Mouse (Mus musculus): ENCODE data around the gene Ddx39b. TPM values are rescaled to one million over a fixed set of nuclear protein-coding genes. Genes with fewer than 3 reads are reported as not detected.

The Ddx39b gene
- polyA plus RNA-seq, 1 experiment from 2014 or later = 279 TPM

- Histone ChIP-seq H3K9ac (peak within 1 kb of the TSS; percentile 94), H3K9me3 (no peaks in the 10 kb centered on the region), H3K4me3 (peak within 1 kb of the TSS; percentile 74), H3K27ac (replicated peaks) (peak within 1 kb of the TSS; percentile 98), H3K4me1 (peaks cover 49% of the 10 kb centered on the region), H3K27me3 (replicated peaks) (no peaks in the 10 kb centered on the region), H3K36me3 (peaks cover 24% of the 10 kb centered on the region), H3K4me2 (peak within 1 kb of the TSS; percentile 91)
- under 1% methylated on average over 35 of the region's 35 CpGs for WGBS
- ATAC-seq (ENCODE audit: extremely low read depth, insufficient number of reproducible peaks, low FRiP score, low TSS enrichment) = peak; percentile 65
Observed at GRCm38 (mm10) chr17:35235614-35236389, 5.7 kb upstream of the Ddx39b start, which contains the start of gene Nfkbil1. Nfkbil1 (minus strand) TSS chr17:35235792.

DNA sequence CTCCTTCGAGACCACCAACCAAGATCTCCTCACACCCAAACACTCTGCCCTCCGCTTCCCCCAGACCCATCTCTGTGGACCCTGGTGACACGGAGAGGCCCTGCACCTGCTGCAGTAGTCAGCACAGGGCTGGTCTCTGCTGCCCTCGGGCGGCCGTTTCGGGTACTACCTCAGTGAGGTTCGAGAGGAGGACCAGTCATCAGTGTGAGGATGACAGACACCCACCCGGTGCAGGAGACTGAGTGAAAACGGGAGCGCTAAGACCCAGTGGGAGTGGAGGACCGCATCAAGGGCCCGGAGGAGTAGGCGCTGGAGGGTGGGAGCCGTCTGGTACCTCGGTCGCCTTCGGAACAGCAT lies 5.2 kb upstream of the Ddx39b start:
- Histone ChIP-seq H3K36me3 (peaks cover 18% of the 10 kb centered on the region), H3K4me1 (peaks cover 51% of the 10 kb centered on the region), H3K27me3 (replicated peaks) (no peaks in the 10 kb centered on the region), H3K27ac (replicated peaks) (peak overlapping the region; percentile 98), H3K9me3 (no peaks in the 10 kb centered on the region), H3K9ac (peak overlapping the region; percentile 94), H3K4me3 (peak overlapping the region; percentile 74), H3K4me2 (peak overlapping the region; percentile 91)
- 1% methylated on average over 18 of the region's 18 CpGs for WGBS
- peak; percentile 45 for ATAC-seq (ENCODE audit: extremely low read depth, insufficient number of reproducible peaks, low FRiP score, low TSS enrichment)

- Histone ChIP-seq H3K27ac (replicated peaks) (no peak overlapping the region), H3K27me3 (replicated peaks) (no peaks in the 10 kb centered on the region), H3K4me2 (no peak overlapping the region), H3K9me3 (no peaks in the 10 kb centered on the region), H3K36me3 (peaks cover 18% of the 10 kb centered on the region), H3K9ac (0 out of 2 replicates have a peak overlapping the region, but pooled peaks have one; percentile 45), H3K4me3 (no peak overlapping the region), H3K4me1 (peaks cover 47% of the 10 kb centered on the region)
- ATAC-seq (ENCODE audit: extremely low read depth, insufficient number of reproducible peaks, low FRiP score, low TSS enrichment) = no peak
- WGBS = 67% methylated on average over 9 of the region's 9 CpGs
Observed at GRCm38 (mm10) chr17:35236996-35237395, 4.5 kb upstream of the Ddx39b start.

DNA sequence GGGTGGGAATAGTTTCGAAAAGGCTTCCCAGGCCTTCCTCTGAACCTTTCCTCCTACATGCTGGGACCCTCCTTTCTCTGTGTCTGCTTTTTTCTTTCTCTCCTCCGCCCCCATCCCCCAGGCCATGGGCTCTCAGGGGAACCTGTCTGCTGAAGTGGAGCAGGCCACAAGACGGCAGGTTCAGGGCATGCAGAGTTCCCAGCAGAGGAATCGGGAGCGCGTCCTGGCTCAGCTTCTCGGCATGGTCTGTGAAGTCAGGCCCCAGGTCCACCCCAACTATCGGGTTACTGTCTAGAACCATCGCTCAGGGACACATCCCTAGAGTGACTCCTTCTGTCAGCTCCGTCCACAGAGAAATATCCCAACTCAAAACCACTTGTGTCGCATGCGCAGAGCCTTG lies 4.0 kb upstream of the Ddx39b start:
- peaks cover 42% of the 10 kb centered on the region for H3K4me1 ChIP-seq
- H3K4me2 ChIP-seq = no peak overlapping the region

DNA sequence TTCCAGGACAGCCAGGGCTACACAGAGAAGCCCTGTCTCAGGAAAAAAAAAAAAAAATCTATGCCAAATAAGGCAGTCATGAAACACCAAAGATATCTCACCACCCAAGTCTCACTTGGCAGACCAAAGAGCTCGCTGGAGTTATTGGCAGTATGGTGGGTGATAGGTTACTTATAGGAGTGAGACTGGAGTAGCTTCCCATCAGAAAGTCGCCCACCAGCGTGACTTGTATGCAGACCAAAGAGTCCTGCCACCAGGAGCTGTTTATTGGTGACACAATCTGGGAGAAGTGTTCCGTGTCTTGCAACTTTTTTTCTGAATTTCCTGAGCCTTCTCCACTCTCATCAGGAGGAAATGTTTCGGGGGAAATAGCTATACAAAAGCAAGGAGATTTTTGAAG lies 1.8 kb upstream of the Ddx39b start:
- no peaks in the 10 kb centered on the region for H3K9me3 ChIP-seq
- 70% methylated on average over 5 of the region's 5 CpGs for WGBS
- no peak overlapping the region for H3K4me3 ChIP-seq
- no peak overlapping the region for H3K4me2 ChIP-seq
- H3K36me3 ChIP-seq = peaks cover 22% of the 10 kb centered on the region
- H3K27me3 ChIP-seq (replicated peaks) = no peaks in the 10 kb centered on the region
- ATAC-seq (ENCODE audit: extremely low read depth, insufficient number of reproducible peaks, low FRiP score, low TSS enrichment) = no peak
- no peak overlapping the region for H3K9ac ChIP-seq
- no peak overlapping the region for H3K27ac ChIP-seq (replicated peaks)
- peaks cover 37% of the 10 kb centered on the region for H3K4me1 ChIP-seq

More for the DNA sequence above, 4.0 kb upstream of the Ddx39b start:
- Histone ChIP-seq H3K4me3 (no peak overlapping the region), H3K27me3 (replicated peaks) (no peaks in the 10 kb centered on the region), H3K36me3 (peaks cover 14% of the 10 kb centered on the region), H3K9ac (0 out of 2 replicates have a peak overlapping the region, but pooled peaks have one; percentile 45), H3K9me3 (no peaks in the 10 kb centered on the region), H3K27ac (replicated peaks) (no peak overlapping the region)
- ATAC-seq (ENCODE audit: extremely low read depth, insufficient number of reproducible peaks, low FRiP score, low TSS enrichment) = no peak
- WGBS = 79% methylated on average over 12 of the region's 12 CpGs

DNA sequence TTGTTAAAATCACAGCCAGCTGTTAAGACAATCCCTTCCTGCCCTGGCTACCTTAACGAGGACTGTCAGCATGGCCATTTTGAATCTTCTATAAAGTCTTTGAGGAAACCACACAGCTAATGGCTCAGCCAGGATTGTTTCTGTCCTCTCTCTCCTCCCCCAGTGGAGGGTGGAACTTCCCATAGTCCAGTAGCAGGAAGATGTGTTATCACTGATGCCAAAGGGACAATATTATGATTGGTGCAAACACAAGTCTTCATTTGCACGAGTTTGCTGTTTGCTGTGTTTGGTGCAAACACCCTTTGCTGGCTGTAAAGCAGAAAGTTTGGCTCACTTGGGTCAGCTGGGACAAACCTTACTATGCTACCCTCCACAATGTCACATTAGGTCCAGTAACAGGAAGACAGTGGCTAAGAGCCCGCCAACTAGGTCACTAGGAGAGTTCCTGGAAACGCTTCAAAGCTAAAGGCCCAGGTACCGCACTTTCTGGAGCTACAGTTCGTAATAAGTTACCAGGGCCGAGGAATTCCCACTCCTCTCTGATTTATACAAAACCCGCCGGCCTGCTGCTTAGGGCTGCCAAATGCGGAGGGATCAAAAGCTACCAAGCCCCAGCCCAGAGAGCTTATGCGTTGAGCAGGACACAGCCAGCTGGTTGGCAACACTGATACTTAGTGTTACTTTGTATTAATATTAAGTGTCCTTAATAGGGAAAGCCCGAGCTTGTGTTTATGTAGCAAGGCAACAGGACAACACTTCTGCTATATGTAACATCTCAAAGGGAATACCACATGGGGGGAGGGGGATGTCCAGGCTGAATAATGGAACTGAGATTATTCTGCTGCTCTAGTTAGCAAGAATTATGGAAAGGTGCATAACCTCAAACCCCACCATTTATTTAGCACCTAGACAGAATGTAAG lies 902 bp upstream of the Ddx39b start:
- WGBS = 30% methylated on average over 12 of the region's 12 CpGs
- Histone ChIP-seq H3K36me3 (peaks cover 31% of the 10 kb centered on the region), H3K27ac (replicated peaks) (peak overlapping the region; percentile 99), H3K4me3 (peak overlapping the region; percentile 95), H3K4me2 (peak overlapping the region; percentile 73), H3K9me3 (no peaks in the 10 kb centered on the region), H3K27me3 (replicated peaks) (no peaks in the 10 kb centered on the region), H3K4me1 (peaks cover 45% of the 10 kb centered on the region), H3K9ac (peak overlapping the region; percentile 100)
- no peak for ATAC-seq (ENCODE audit: extremely low read depth, insufficient number of reproducible peaks, low FRiP score, low TSS enrichment)

DNA sequence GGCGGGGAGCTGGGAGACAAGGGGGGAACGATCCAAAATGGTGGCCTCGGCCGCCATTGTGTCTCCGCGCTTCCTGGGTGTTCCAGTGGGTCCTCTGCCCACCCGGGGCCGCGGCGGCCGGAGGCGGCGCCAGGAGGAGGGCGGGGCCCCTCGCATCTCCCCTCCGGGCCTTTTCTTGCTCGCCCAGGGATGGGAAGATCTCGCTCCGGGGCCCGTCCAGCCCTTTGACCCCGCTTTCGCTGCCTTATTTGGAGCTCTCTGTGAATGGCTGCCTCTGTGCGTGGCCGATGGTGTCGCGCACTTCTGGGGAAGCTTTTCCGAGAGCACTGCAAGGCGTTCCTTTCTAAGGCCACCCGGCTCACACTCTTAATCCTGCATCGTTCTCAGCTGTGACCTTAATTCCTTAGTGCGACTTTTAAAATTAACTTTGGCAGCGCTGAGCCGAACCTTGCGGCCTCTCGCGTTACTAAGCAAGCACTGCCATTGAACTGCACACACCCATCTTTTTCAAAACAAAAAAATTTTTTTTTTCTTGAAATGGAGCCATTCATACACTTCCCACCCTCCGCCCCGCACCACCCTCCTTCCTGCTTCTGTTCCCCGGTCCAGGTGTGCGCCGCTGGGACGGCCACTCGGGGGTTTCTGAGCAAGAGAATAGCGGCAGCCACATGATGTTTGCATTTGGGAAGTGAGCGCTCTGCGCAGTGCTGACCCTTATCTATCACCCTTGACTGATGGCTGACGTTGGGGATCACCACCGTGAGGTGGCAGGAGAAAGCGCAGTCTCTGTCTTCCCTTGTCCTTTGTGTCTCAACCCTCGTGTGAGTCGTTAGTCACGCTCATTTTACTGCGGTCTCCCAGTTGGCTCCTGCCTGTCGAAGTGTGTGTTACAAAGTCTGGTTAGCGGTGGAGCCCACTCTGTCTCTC lies 732 bp downstream of the Ddx39b start:
- under 1% methylated on average over 55 of the region's 55 CpGs for WGBS
- peak; percentile 49; the same call in 1 of the 2 replicates for ATAC-seq (ENCODE audit: extremely low read depth, insufficient number of reproducible peaks, low FRiP score, low TSS enrichment)
- Histone ChIP-seq H3K27me3 (replicated peaks) (no peaks in the 10 kb centered on the region), H3K4me3 (peak overlapping the region; percentile 95), H3K36me3 (peaks cover 47% of the 10 kb centered on the region), H3K27ac (replicated peaks) (peak overlapping the region; percentile 99), H3K9me3 (no peaks in the 10 kb centered on the region), H3K4me1 (peaks cover 57% of the 10 kb centered on the region), H3K9ac (peak overlapping the region; percentile 100), H3K4me2 (peak overlapping the region; percentile 73)

- Histone ChIP-seq H3K4me3 (peak overlapping the region; percentile 95), H3K9ac (peak overlapping the region; percentile 100), H3K9me3 (no peaks in the 10 kb centered on the region), H3K27me3 (replicated peaks) (no peaks in the 10 kb centered on the region), H3K36me3 (peaks cover 50% of the 10 kb centered on the region), H3K4me1 (peaks cover 60% of the 10 kb centered on the region), H3K4me2 (peak overlapping the region; percentile 73), H3K27ac (replicated peaks) (peak overlapping the region; percentile 99)
- WGBS = 9% methylated on average over 16 of the region's 16 CpGs
- ATAC-seq (ENCODE audit: extremely low read depth, insufficient number of reproducible peaks, low FRiP score, low TSS enrichment) = no peak
Observed at GRCm38 (mm10) chr17:35243086-35243485, 1.5 kb downstream of the Ddx39b start.

DNA sequence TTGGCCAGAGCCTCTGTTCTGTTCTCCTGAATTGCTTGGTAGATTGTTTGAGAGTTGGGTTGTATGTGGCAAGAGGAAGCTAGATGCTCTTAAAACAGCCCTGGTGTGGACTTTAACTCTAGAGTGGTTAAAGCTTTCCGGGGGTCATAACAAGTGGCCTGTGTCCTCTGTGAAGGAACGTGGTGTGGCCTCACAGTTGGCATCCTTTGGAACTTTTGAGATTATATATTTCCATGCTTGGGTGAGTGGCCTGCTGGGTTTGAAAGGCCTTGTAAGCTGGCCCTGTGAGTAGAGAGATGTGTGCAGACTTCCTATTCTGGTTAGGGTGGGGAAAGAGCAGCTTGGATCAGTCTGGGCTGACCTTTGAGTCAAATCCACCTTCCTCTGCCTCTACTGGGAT lies 3.5 kb downstream of the Ddx39b start:
- WGBS = 65% methylated on average over 2 of the region's 2 CpGs
- no peak overlapping the region; the same call in 1 of the 2 replicates for H3K27ac ChIP-seq (replicated peaks)
- H3K4me1 ChIP-seq = peaks cover 56% of the 10 kb centered on the region
- peak overlapping the region; percentile 73 for H3K4me2 ChIP-seq
- ATAC-seq (ENCODE audit: extremely low read depth, insufficient number of reproducible peaks, low FRiP score, low TSS enrichment) = no peak
- H3K36me3 ChIP-seq = peaks cover 70% of the 10 kb centered on the region
- peak overlapping the region; percentile 95 for H3K4me3 ChIP-seq
- no peaks in the 10 kb centered on the region for H3K9me3 ChIP-seq
- H3K9ac ChIP-seq = peak overlapping the region; percentile 100
- H3K27me3 ChIP-seq (replicated peaks) = no peaks in the 10 kb centered on the region

DNA sequence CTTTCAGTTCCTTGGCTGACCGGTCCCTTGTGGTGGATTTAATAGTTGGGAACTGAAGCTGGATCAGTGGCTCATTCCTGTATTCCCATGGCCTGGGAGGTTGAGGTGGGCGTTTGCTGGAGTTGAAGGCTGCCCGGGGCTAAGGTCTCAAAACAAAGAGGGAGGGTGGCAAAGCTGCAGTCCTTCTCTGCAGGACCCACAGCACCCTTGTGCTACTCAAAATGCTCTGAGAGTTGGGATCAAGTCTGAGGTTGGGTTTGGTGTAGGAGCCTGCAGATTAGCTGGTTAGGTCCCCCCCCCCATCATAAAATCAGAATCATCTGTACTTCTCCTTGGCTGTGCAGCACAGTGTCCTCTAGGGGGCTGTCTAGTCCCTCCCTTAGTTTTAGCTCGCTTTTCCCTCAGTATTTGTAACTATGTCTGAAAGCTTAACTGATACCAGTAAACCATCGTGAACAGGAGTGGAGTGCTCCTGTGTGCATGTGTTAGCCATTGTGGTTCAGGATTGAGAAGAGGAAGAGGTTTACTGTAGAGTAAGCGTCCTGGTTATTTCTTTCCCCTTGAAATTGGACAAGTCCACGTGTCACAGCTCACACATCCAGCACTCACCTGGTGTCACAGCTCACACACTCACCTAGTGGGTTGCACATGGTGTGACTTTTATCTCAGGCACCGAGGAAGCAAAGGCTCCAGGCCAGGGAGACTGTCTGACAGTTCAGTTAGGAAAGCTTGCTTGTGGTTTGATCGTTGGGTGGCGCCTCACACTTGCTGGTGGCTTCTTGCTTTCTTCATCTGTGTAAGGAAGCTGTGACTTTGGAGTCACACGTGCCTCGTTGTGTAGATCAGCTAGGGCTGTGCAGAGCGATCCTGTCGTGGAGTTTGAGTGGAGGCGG lies 4.4 kb downstream of the Ddx39b start:
- peaks cover 79% of the 10 kb centered on the region for H3K36me3 ChIP-seq
- H3K4me3 ChIP-seq = no peak overlapping the region
- H3K27me3 ChIP-seq (replicated peaks) = no peaks in the 10 kb centered on the region
- H3K27ac ChIP-seq (replicated peaks) = no peak overlapping the region
- no peak for ATAC-seq (ENCODE audit: extremely low read depth, insufficient number of reproducible peaks, low FRiP score, low TSS enrichment)
- 83% methylated on average over 15 of the region's 15 CpGs for WGBS
- H3K9me3 ChIP-seq = no peaks in the 10 kb centered on the region
- H3K4me1 ChIP-seq = peaks cover 46% of the 10 kb centered on the region
- no peak overlapping the region; the same call in 1 of the 2 replicates for H3K4me2 ChIP-seq
- peak overlapping the region; percentile 100; the same call in 1 of the 2 replicates for H3K9ac ChIP-seq
